Mouse (Mus musculus) C2C12 (cell line): ENCODE measurements around the gene Ifitm3. TPM values are rescaled to one million over a fixed set of nuclear protein-coding genes. Genes with fewer than 3 reads are reported as not detected.

Source experiments
- H3K27me3 ChIP-seq: one replicate; pipeline ENCODE4 v1.6.1; 2011; ENCODE audit not compliant: control insufficient read depth, insufficient read depth, insufficient read length
- H3K36me3 ChIP-seq: one replicate; pipeline ENCODE4 v1.6.1; 2011; ENCODE audit not compliant: control insufficient read depth, insufficient read depth
- H3K4me3 ChIP-seq: one replicate; pipeline ENCODE4 v1.5.1; 2011; ENCODE audit warnings: mild to moderate bottlenecking, control low read depth; ENCODE audit not compliant: poor library complexity, insufficient read depth, severe bottlenecking
- H3K79me2 ChIP-seq: one replicate; pipeline ENCODE4 v1.6.1; 2011; ENCODE audit not compliant: control insufficient read depth, insufficient read depth
- H3K79me3 ChIP-seq: one replicate; pipeline ENCODE4 v1.6.1; 2011; ENCODE audit warnings: low read depth, control low read depth
- H3ac ChIP-seq: one replicate; pipeline ENCODE3; 2011; ENCODE audit warnings: low read depth; ENCODE audit not compliant: control insufficient read depth, insufficient read length
- CEBPB ChIP-seq: IDR thresholded peaks from one replicate; pipeline ENCODE4 v1.6.1; 2011; ENCODE audit warnings: low read depth, mild to moderate bottlenecking, control low read depth, moderate library complexity
- CTCF ChIP-seq: IDR thresholded peaks from one replicate; pipeline ENCODE4 v1.5.1; 2011; ENCODE audit not compliant: control insufficient read depth, insufficient read depth, insufficient read length
- FOSL1 ChIP-seq: IDR thresholded peaks from one replicate; pipeline ENCODE4 v1.8.0; 2011; ENCODE audit warnings: mild to moderate bottlenecking, low read length; ENCODE audit not compliant: poor library complexity, insufficient read depth, severe bottlenecking
- MAX ChIP-seq: IDR thresholded peaks from one replicate; pipeline ENCODE4 v1.6.1; 2011; ENCODE audit warnings: mild to moderate bottlenecking, control low read depth
- MYOD1 ChIP-seq: IDR thresholded peaks from one replicate; pipeline ENCODE4 v1.6.1; 2011; ENCODE audit warnings: low read depth; ENCODE audit not compliant: control insufficient read depth, insufficient read length
- MYOG ChIP-seq: IDR thresholded peaks from one replicate; pipeline ENCODE4 v1.6.1; 2011; ENCODE audit not compliant: control insufficient read depth, insufficient read length; ENCODE audit errors: extremely low read depth
- USF1 ChIP-seq: IDR thresholded peaks from one replicate; pipeline ENCODE4 v1.6.1; 2011; ENCODE audit warnings: low read depth, mild to moderate bottlenecking, control low read depth, moderate library complexity
- polyA plus RNA-seq: library from polyadenylated mRNA; unstranded; fragments of >200 nt; fragmentation: generic; extraction: Trizol; gene quantifications from one replicate; pipeline ENCODE4 v1.2.1, GENCODE M21; 2012; ENCODE audit warnings: missing spikeins

The Ifitm3 gene
- polyA plus RNA-seq, 1 experiment = 956 TPM

DNA sequence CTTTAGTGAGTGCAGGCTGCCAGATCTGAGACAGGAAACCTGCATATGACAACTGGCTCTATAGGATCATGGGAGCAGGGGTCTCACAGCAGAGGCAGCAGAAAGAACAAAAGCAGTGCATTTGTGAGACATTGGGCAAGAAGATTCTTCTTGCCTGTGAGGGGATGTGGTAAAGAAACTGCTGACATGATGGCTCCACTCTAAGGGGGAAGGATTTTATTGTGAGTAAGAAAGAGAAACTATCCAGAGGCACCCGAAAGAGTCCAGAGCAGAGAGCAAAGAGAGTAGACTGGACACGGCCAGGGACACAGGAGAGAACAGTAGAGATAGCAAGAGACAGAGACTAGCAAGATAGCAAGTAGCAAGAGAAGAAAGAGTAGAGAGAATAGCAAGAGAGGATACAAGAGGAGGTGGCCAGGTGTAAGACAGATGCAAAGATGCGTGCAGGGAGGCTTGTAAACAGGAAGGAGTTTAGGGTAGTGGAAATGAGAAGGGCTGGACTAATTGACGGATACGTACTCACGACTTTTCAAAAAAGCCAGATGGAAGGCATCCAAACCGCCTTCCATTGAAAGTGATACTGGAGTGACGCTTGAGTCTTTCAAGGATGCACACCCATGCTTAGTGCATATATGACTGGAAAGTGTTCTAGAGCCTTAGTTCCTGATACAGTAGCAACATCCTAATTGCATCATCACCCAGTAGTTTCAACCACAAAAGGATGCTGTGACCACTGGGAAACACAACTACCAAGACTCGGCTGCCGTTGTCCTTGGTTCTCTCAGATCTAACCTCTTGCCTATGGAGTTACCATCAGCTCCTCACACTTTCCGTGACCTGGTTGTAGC is 11.5 kb downstream of the Ifitm3 start:
- no peaks in the 10 kb centered on the region for H3K27me3 ChIP-seq
- TF ChIP-seq CEBPB = no peak
- TF ChIP-seq USF1 = no peak
- no peak for TF ChIP-seq MYOG
- TF ChIP-seq MYOD1 = no peak
- TF ChIP-seq MAX = no peak
- no peak for TF ChIP-seq CTCF
- TF ChIP-seq FOSL1 = no peak
- no peak overlapping the region for H3ac ChIP-seq
- H3K4me3 ChIP-seq = no peak overlapping the region
- H3K36me3 ChIP-seq = no peaks in the 10 kb centered on the region
- H3K79me3 ChIP-seq = no peaks in the 10 kb centered on the region
- no peaks in the 10 kb centered on the region for H3K79me2 ChIP-seq

DNA sequence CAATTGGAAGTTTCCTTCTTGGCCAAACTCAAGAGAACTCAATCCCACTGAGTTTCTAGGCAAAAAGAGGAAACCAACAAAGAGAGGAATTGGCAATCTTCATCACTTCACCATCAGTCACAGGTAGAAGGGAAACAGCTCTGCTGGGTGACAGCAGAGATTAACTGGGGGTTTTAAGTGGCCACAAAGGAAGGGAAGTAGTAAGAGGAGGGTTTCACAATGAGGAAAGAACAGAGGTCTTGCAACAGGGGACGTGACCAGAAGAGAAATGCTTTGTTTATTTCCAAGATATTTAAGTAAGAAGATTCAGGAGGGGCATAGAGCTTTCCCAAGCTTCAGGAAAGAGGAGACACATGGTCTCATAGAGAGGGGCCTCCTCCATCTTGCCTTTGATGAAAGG is 12.8 kb downstream of the Ifitm3 start:
- Histone ChIP-seq H3K79me3 (no peaks in the 10 kb centered on the region), H3K27me3 (no peaks in the 10 kb centered on the region), H3K36me3 (no peaks in the 10 kb centered on the region), H3K79me2 (no peaks in the 10 kb centered on the region), H3K4me3 (no peak overlapping the region), H3ac (no peak overlapping the region)
- TF ChIP-seq CEBPB = no peak

DNA sequence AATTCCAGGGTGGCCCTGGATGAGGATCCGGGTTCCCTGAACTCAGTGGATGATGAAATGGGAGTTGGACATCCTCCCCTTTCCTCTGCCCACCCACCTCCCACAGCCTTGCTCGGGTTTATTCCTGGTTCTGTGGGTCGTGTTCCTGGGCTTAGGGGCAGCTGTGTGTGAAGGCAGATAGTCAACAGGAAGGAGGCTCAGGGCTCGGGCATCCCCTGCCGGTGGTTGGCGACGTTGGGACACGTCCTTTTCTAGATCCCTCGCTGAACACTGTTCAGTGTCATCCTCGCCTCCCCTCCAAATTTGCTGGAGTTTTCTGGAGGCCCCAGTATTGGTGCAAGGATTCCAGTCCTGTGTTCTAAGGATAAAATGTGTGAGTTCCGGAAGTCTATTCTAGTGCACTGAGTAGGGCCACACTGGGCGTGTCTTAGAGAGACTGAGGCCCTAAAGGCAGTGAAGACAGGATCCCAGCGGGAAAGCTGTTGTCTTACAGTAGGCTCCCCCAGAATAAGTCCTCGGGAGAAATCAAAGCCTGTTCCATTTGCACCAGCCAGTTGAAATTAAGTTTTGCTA is 19.4 kb downstream of the Ifitm3 start:
- Histone ChIP-seq H3K36me3 (no peaks in the 10 kb centered on the region), H3K4me3 (no peak overlapping the region), H3ac (no peak overlapping the region), H3K79me3 (no peaks in the 10 kb centered on the region), H3K79me2 (no peaks in the 10 kb centered on the region), H3K27me3 (no peaks in the 10 kb centered on the region)
- no peak for TF ChIP-seq MAX
- no peak for TF ChIP-seq CTCF
- no peak for TF ChIP-seq USF1
- no peak for TF ChIP-seq MYOD1
- no peak for TF ChIP-seq FOSL1
- no peak for TF ChIP-seq CEBPB
- no peak for TF ChIP-seq MYOG

DNA sequence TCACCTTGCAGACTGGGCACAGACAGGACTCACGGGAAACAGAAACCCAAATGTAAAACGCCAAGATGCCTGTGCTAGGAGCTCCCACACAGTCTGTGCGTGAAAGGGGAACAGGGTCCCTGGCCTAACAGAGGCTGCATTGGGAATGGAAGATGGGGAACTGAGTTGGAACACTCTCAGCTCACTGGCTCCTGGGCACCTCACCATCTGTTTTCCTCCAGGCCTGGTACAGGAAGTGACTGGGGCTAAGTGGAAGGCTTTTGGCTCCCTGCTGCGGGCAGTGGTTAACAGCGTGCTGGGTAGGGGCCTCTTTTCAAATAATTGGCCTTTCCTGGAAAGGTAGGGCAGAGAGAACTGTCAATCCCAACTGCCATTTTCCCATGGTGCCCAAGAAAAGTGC is 19.9 kb downstream of the Ifitm3 start:
- no peaks in the 10 kb centered on the region for H3K79me2 ChIP-seq
- H3ac ChIP-seq = no peak overlapping the region
- H3K79me3 ChIP-seq = no peaks in the 10 kb centered on the region
- no peaks in the 10 kb centered on the region for H3K27me3 ChIP-seq
- H3K36me3 ChIP-seq = no peaks in the 10 kb centered on the region
- no peak overlapping the region for H3K4me3 ChIP-seq
- no peak for TF ChIP-seq USF1
- TF ChIP-seq CTCF = no peak
- TF ChIP-seq MYOD1 = no peak
- no peak for TF ChIP-seq CEBPB
- no peak for TF ChIP-seq MAX
- no peak for TF ChIP-seq MYOG
- TF ChIP-seq FOSL1 = no peak

DNA sequence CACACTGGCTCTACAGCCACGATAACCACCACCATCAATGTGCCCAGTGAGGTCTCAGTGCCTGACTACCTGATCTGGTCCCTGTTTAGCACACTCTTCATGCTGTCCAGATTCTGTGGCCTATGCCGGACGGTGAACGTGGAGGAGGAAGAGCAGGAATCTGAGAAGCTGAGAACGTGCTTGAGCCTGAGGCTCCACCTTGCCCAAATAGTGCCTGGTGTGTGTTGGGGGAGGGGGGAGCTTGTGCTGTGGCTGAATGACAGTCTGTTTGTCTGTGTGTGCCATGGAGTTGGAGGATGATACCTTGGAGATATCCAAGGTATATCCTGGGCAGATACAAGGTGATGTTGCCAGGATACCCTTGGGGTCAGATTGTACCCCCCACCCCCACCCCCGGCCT is 20.4 kb downstream of the Ifitm3 start:
- Histone ChIP-seq H3K36me3 (no peaks in the 10 kb centered on the region), H3K27me3 (no peaks in the 10 kb centered on the region), H3K4me3 (no peak overlapping the region), H3ac (no peak overlapping the region), H3K79me2 (no peaks in the 10 kb centered on the region), H3K79me3 (no peaks in the 10 kb centered on the region)
- TF ChIP-seq MAX (no peak), MYOG (no peak), MYOD1 (no peak), CTCF (no peak), USF1 (no peak), FOSL1 (no peak), CEBPB (no peak)

DNA sequence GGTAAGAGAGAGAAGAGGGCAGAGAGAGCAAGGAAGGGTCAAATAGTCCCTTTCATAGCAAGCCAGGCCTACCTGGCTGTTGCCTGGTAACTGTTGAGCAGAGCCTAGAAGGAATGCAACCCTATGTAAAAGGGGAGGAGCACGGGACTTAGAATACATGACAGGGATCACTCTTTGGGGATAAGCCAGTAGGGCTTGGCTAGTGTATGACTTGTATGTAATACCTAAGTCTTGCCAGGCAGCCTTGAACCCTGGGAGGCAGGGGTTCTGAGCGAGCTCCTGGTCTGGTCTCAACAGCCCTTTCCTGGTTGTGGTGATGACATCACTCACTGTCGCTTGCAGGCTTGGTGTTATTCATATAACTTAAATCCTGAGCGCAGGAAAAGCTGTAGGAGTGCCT is 21.5 kb downstream of the Ifitm3 start:
- Histone ChIP-seq H3ac (no peak overlapping the region), H3K79me3 (no peaks in the 10 kb centered on the region), H3K36me3 (no peaks in the 10 kb centered on the region), H3K27me3 (no peaks in the 10 kb centered on the region), H3K79me2 (no peaks in the 10 kb centered on the region), H3K4me3 (no peak overlapping the region)
- TF ChIP-seq CEBPB (no peak), CTCF (no peak), FOSL1 (no peak), USF1 (no peak), MAX (no peak), MYOD1 (no peak), MYOG (no peak)
